Mouse (Mus musculus): ENCODE results near the gene Cldn34b4. TPM values are rescaled to one million over a fixed set of nuclear protein-coding genes. Genes with fewer than 3 reads are reported as not detected.

Gene Cldn34b4
- polyA plus RNA-seq (2014; fragmentation: Nextera tagmentation; extraction: Ambion mirVana), result not detected in 2 replicates

GRCm38 (mm10) chrX:76393050-76393449 is at the start of gene Cldn34b4:
Cldn34b4 (plus strand) TSS chrX:76393350.
- no peak within 1 kb of the TSS for H3K4me2 ChIP-seq (ENCODE audit: low read depth)
- no peak within 1 kb of the TSS for H3K4me3 ChIP-seq (ENCODE audit: low read depth, low read length)
- ATAC-seq (ENCODE audit: insufficient read depth, low FRiP score, low TSS enrichment), result no peak
- H3K9me3 ChIP-seq (ENCODE audit: control insufficient read depth, low read length), result no peaks in the 10 kb centered on the region
- H3K9ac ChIP-seq (ENCODE audit: low read length), result no peak within 1 kb of the TSS
- H3K4me1 ChIP-seq (ENCODE audit: control insufficient read depth, insufficient read depth, low read length), result no peaks in the 10 kb centered on the region
- no peak within 1 kb of the TSS for H3K27ac ChIP-seq (ENCODE audit: low read depth, low read length)
- H3K27me3 ChIP-seq (ENCODE audit: control insufficient read depth, insufficient read depth, low read length), result no peaks in the 10 kb centered on the region
- 89% methylated on average over 3 of the region's 3 CpGs for WGBS
- DNase-seq (ENCODE audit: low spot score), result no peak
- H3K36me3 ChIP-seq (ENCODE audit: control insufficient read depth, insufficient read depth, low read length), result no peaks in the 10 kb centered on the region

Other genes starting within 250 kb of the Cldn34b4 start
- not detected in 2 replicates for gene Cldn34b3, start 129.0 kb upstream of the Cldn34b4 start, polyA plus RNA-seq (2014; fragmentation: Nextera tagmentation; extraction: Ambion mirVana)
- gene Cldn34d, start 209.6 kb downstream of the Cldn34b4 start, polyA plus RNA-seq (2014; fragmentation: Nextera tagmentation; extraction: Ambion mirVana), result not detected in 2 replicates

Data from neural tube, embryonic 11.5 days (tissue).